Mouse (Mus musculus) neutrophil, adult 5-6 weeks (primary cell): Measurements from ENCODE around the gene Supt4a. TPM values are rescaled to one million over a fixed set of nuclear protein-coding genes. Genes with fewer than 3 reads are reported as not detected.

Experiments used
- total RNA-seq: library from RNA; stranded (forward); fragments of 200-1000 nt; gene quantifications from 2 replicates; pipeline ENCODE4 v1.2.3, GENCODE M21; 2017

Supt4a gene
- total RNA-seq, 1 experiment from 2014 or later: 181 TPM

Other genes with a start within 250 kb of the Supt4a start
- not detected in 2 replicates for gene Gm11492, start 170.9 kb upstream of the Supt4a start, total RNA-seq
- 1.4 and 1.5 TPM in 2 replicates for gene Sept4, start 168.6 kb upstream of the Supt4a start, total RNA-seq
- 27.7 TPM in 2 replicates for gene Mtmr4, start 145.4 kb upstream of the Supt4a start, total RNA-seq
- not detected in 2 replicates for gene Hsf5, start 120.4 kb upstream of the Supt4a start, total RNA-seq
- gene Rnf43, start 74.8 kb upstream of the Supt4a start, total RNA-seq: 1.5 and 1.6 TPM in 2 replicates
- gene Tspoap1, start 23.0 kb downstream of the Supt4a start, total RNA-seq: 21.4 and 22.2 TPM in 2 replicates
- gene Mpo, start 56.0 kb downstream of the Supt4a start, total RNA-seq: 0.98 TPM in 1 of 2 replicates, not detected in the other
- not detected in 2 replicates for gene Lpo, start 90.7 kb downstream of the Supt4a start, total RNA-seq
- 7.4 and 8.8 TPM in 2 replicates for gene Mks1, start 115.7 kb downstream of the Supt4a start, total RNA-seq
- gene Epx, start 138.0 kb downstream of the Supt4a start, total RNA-seq: not detected in 2 replicates
- gene Olfr462, start 154.7 kb downstream of the Supt4a start, total RNA-seq: not detected in 2 replicates
- gene Olfr463, start 159.8 kb downstream of the Supt4a start, total RNA-seq: not detected in 2 replicates
- not detected in 2 replicates for gene Olfr464, start 183.4 kb downstream of the Supt4a start, total RNA-seq
- gene Dynll2, start 250.0 kb downstream of the Supt4a start, total RNA-seq: 5.7 and 6.1 TPM in 2 replicates